Mouse (Mus musculus): ENCODE measurements around the gene Itgb2.

Itgb2 gene

DNA sequence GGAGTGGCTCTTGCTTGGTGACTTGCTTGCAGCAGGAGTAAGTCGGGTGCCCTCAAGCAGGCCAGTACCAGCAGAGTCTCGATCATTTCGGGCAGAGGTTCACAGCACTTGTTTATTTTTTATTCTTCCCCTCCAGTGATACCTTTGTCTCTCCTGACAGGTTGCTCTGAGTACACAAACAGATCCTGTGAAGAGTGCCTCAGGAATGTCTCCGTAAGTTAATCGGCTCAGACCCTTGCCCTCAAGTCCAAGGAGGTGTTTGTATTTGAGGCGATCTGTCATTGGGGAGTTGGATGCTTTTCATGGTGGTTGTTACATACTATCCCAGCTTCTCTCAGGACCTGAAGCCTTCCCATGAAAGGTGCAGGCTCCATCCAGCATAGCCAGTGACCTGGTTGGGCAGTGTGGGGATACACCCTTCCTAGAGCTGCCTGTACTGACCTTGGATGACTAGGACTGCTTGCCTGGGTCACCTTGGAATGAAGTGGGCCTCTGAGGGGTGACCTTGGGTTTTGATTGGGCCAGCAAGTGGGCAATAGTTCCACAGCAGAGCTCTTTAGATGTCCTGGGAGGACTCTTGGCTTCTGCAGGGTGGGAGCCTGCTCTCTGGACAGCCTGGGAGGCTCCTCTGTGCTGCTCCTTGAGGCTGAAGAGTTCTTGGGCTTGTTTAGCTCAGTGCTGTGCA, 57.2 kb downstream of the Itgb2 start:
- no peak for DNase-seq (ENCODE audit: low spot score)

DNA sequence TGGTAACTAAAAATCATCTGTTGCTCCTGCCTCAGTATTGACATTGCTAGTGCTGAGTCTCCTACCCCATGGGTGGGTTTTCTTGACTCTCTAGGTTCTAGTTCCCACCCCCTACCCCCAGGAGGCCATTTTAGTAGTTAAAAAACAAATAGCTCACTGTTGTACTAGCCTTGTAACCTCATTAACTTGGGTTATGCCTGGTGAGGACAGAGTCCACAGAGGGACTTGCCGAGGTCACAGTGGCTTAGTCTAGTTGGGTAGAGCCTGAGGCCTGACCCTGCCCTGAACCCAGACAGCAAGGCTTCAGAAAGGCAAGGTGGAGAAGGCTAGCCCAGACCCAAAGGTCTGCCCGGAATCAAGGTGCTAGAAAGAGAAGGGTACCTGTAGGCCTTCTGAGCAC, 58.0 kb downstream of the Itgb2 start:
- DNase-seq (ENCODE audit: low spot score), result no peak

DNA sequence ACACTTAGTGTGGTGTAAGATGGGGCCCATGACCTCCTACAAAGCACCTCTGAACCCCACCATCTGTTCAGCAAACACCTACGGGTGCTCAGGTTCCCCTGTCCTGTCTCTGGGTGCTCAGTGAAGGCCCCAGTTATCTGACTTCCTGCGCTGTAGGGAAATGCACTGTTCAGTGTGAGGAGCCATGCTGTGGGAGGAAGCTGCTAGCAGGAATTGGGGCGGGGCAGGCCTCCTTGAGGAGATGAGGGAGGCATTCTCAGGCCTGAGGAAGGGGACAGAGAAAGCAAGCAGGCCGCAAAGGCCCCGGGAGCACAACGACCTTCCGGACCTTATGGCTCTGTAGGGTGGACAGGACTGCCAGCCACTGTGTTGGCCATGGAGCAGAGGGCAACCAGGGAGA, 59.1 kb downstream of the Itgb2 start:
- DNase-seq (ENCODE audit: low spot score), result no peak

GRCm38 (mm10) chr10:77589749-77590148, 59.7 kb downstream of the Itgb2 start:
- DNase-seq (ENCODE audit: low spot score), result no peak

GRCm38 (mm10) chr10:77590812-77591211, 60.8 kb downstream of the Itgb2 start:
- DNase-seq (ENCODE audit: low spot score), result peak; percentile 73

DNA sequence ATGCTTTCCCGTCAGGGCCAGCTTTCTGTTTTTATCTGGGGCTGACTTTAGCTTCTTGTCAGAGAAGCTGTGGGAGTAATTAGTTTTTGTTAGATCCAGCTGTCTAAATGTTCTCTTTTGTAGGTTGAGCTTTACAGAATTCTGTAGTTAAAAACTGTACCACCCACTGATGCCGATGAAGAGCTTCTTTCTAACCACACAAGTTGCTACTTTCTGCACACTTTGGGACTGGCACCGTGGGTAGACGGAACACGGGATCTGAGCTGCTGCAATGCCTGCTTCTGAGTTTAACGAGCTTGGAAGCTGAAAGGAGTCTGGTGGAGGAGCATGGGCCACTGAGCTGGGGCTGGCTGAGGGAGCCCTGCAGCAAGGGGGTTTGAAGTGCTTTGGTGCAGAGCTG, 61.5 kb downstream of the Itgb2 start:
- DNase-seq (ENCODE audit: low spot score), result no peak

DNA sequence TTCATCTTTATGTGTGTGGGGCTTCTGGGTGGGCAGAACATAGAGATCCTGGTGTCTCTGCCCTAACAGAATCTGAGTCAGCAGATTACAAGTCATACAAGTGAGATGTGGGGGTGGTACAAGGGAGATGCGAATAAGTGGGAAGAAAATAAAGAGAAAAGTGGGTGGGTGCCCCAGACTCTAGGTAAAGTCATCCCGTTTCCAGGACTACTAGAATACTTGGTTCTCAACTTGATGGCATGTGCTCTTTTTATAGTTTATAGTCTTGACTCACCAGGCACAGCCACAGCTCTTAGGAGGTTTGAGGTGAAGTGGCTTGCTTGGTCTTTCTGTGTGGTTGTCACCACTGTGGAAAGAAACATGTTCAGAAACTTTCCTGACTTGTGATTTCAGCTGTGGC, 66.0 kb downstream of the Itgb2 start:
- DNase-seq (ENCODE audit: low spot score), result no peak

DNA sequence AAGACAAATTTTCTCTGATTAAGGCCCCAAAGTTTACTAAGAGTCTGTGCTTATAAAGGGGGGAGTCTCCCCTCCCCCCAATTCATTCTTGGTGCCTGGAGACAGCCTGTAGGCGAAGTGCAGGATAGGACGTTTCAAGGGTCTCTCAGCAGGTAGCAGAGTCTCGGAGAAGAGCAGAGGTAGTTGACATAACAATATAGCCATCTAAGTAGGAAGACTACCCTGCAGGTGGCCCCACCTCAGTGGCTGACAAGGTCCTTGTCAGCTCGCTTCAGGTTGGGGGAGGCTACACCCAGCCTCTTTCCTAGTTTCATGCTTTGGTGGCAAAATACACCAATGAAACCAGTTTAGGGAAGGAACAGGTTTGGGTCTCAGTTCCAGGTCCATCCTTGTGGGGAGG, 73.0 kb downstream of the Itgb2 start:
- DNase-seq (ENCODE audit: low spot score), result no peak

- no peak for DNase-seq (ENCODE audit: low spot score)
These were observed 74.1 kb downstream of the Itgb2 start for GRCm38 (mm10) chr10:77604111-77604510.

DNA sequence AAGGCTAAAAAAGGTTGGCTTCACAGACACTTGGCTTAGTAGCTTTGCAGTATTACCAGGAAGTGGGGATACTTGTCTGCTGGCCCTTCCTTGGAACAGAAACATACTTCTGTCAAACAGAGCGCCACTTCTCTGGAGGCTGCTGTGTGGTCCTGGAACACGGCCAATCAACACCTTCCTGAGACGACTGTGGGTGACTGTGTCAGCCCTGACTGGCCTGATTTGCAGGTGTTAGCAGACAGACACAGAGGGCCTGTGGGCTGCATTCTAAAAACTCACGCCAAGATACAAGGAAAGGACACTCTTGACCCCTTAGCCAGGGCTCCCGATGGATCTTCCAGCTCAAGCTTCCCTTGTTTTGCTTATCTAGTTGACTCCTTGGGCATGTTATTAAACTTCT, 74.9 kb downstream of the Itgb2 start:
- DNase-seq (ENCODE audit: low spot score), result peak; percentile 23

GRCm38 (mm10) chr10:77605368-77605767, 75.3 kb downstream of the Itgb2 start:
- peak; percentile 84 for DNase-seq (ENCODE audit: low spot score)

- DNase-seq (ENCODE audit: low spot score), result peak; percentile 98
These were observed 76.1 kb downstream of the Itgb2 start, which contains the start of the genes Sumo3 and Gm49325 for GRCm38 (mm10) chr10:77605908-77606826. TSS of gene Sumo3 (plus strand) at chr10:77606097. TSS of gene Gm49325 (plus strand) at chr10:77606197.

DNA sequence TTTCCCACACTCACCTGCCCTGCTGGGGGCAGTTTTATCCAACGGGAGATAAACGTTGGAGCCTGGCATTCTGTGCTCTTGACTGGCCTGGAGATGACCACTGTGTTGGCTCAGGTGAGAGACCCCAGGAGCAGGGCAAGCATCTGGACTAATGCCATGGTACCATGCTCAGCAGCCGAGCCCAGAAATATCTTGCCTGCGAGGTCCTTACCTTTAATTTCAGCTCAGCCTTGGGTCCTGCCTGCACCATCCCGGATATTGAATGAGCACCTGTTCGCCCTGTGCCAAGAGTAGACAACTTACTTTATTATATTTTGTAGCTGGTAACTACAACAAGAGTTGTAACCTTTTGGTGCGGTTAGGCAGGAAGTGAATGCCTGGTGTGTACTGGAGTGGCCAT, 76.8 kb downstream of the Itgb2 start:
- peak; percentile 36 for DNase-seq (ENCODE audit: low spot score)

- DNase-seq (ENCODE audit: low spot score), result peak; percentile 29
These were observed 77.4 kb downstream of the Itgb2 start for GRCm38 (mm10) chr10:77607441-77607840.

- no peak for DNase-seq (ENCODE audit: low spot score)
These were observed 78.5 kb downstream of the Itgb2 start for GRCm38 (mm10) chr10:77608589-77608988.

DNA sequence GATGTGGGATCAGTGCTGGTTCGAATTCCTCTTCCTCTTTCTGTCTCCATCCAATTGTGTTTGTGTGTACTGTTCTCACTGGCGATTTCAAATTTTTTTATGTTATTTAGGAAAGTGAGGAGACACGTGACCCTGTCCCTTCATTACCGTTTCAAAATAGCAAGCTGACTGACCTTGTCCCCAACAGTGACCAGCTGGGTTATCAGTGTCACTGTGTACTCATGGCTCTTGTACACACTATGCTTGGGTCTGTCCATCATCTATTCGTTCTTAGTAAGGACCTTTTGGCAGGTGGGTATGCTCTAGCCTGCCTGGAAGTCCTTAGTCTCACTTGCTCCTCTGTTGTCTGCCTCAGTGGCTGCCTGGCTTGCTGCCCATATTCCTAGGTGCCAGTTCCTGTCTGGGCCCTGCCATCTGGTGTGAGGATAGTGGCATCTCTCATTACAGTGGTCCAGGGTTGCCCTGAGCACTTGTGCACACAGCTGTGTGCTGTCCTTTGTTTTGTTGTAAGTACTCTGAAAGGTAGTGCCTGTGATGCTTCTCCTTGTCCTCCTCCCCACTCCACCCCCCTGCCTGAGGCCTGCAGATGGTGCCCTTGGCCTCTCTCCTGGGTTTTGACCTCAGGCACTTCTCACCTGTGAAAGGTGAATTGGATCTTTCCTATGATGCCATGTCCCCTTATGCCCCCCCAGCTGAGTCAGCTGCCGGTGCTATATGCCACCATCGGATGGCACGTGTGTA, 80.3 kb downstream of the Itgb2 start:
- no peak for DNase-seq (ENCODE audit: low spot score)

DNA sequence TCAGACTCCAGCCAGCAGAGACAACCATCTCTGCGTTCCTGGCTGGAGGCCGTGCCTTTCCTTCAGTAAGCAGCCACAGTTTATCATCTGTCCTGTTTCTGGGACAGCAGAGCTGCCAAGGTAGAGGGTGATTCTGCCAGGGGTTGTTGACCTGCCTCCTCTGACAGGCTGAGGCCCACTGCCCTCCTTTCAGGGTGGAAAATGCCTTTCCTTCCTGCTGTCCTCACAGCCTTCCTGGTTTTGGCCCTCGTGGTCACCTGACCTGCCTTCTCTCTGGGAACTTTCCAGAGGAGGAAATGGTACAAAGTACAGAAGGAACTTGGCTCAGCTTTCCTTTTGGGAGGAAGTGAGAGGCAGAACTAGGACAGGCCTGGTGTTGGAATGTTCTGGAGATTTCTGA, 83.4 kb downstream of the Itgb2 start:
- no peak for DNase-seq (ENCODE audit: low spot score)

Measured in MN1 (cell line).